Mouse (Mus musculus): ENCODE data around the gene Zfp60. TPM values are rescaled to one million over a fixed set of nuclear protein-coding genes. Genes with fewer than 3 reads are reported as not detected.
A peak's percentile ranks its signal among the peaks of the same experiment; 100 is the strongest.
"Not testable (repeated sequence)": the region's sequence is repeated elsewhere in the genome, so short reads cannot be mapped to it uniquely, and the experiment has no call there.

The Zfp60 gene
- polyA plus RNA-seq, 1 experiment from 2014 or later = 142 TPM

- H3K4me2 ChIP-seq (replicated peaks) = 0 out of 2 replicates have a peak overlapping the region, but pooled peaks have one; percentile 17
- WGBS = 43% methylated on average over 12 of the region's 12 CpGs
- no peak overlapping the region for H3K4me3 ChIP-seq (replicated peaks)
- H3K4me1 ChIP-seq (replicated peaks) = no peaks in the 10 kb centered on the region
- H3K9ac ChIP-seq (replicated peaks) = peak overlapping the region; percentile 51; the same call in 1 of the 2 replicates
- no peaks in the 10 kb centered on the region for H3K9me3 ChIP-seq
- H3K36me3 ChIP-seq = no peaks in the 10 kb centered on the region
- ATAC-seq = peak; percentile 86
- H3K27ac ChIP-seq = peak overlapping the region; percentile 68
- no peaks in the 10 kb centered on the region for H3K27me3 ChIP-seq
Observed at GRCm38 (mm10) chr7:27725566-27726538, 5.3 kb upstream of the Zfp60 start.

- Histone ChIP-seq H3K4me3 (replicated peaks) (no peak overlapping the region), H3K9me3 (no peaks in the 10 kb centered on the region), H3K27me3 (no peaks in the 10 kb centered on the region), H3K36me3 (no peaks in the 10 kb centered on the region), H3K4me2 (replicated peaks) (no peak overlapping the region), H3K9ac (replicated peaks) (no peak overlapping the region), H3K4me1 (replicated peaks) (0 out of 2 replicates have a peak, but pooled peaks cover under 1% of the 10 kb centered on the region), H3K27ac (no peak overlapping the region)
- ATAC-seq = no peak
- WGBS = 51% methylated on average over 2 of the region's 2 CpGs
Observed at GRCm38 (mm10) chr7:27727471-27727870, 3.7 kb upstream of the Zfp60 start.

- WGBS = 2% methylated on average over 12 of the region's 12 CpGs
- H3K4me2 ChIP-seq (replicated peaks) = peak overlapping the region; percentile 56
- H3K36me3 ChIP-seq = no peaks in the 10 kb centered on the region
- peak overlapping the region; percentile 93 for H3K9ac ChIP-seq (replicated peaks)
- peak overlapping the region; percentile 99 for H3K27ac ChIP-seq
- H3K4me1 ChIP-seq (replicated peaks) = peaks cover 36% of the 10 kb centered on the region
- no peaks in the 10 kb centered on the region for H3K27me3 ChIP-seq
- H3K9me3 ChIP-seq = no peaks in the 10 kb centered on the region
- H3K4me3 ChIP-seq (replicated peaks) = peak overlapping the region; percentile 78
- ATAC-seq = no peak
Observed at GRCm38 (mm10) chr7:27731946-27732345, 757 bp downstream of the Zfp60 start.

GRCm38 (mm10) chr7:27732508-27732907 lies 1.3 kb downstream of the Zfp60 start:
- peak overlapping the region; percentile 99 for H3K27ac ChIP-seq
- ATAC-seq = no peak
- no peaks in the 10 kb centered on the region for H3K9me3 ChIP-seq
- H3K9ac ChIP-seq (replicated peaks) = peak overlapping the region; percentile 93
- H3K4me2 ChIP-seq (replicated peaks) = peak overlapping the region; percentile 56
- WGBS = 53% methylated on average over 6 of the region's 6 CpGs
- peaks cover 36% of the 10 kb centered on the region for H3K4me1 ChIP-seq (replicated peaks)
- H3K27me3 ChIP-seq = no peaks in the 10 kb centered on the region
- H3K4me3 ChIP-seq (replicated peaks) = peak overlapping the region; percentile 78
- 0 out of 2 replicates have a peak, but pooled peaks cover under 1% of the 10 kb centered on the region for H3K36me3 ChIP-seq

GRCm38 (mm10) chr7:27735457-27735856 lies 4.3 kb downstream of the Zfp60 start:
- Histone ChIP-seq H3K9me3 (no peaks in the 10 kb centered on the region), H3K4me2 (replicated peaks) (peak overlapping the region; percentile 56), H3K36me3 (peaks cover 27% of the 10 kb centered on the region), H3K9ac (replicated peaks) (peak overlapping the region; percentile 58), H3K27ac (peak overlapping the region; percentile 99), H3K27me3 (no peaks in the 10 kb centered on the region), H3K4me3 (replicated peaks) (peak overlapping the region; percentile 8), H3K4me1 (replicated peaks) (peaks cover 36% of the 10 kb centered on the region)
- no peak for ATAC-seq
- 8% methylated on average over 5 of the region's 5 CpGs for WGBS

- Histone ChIP-seq H3K4me3 (replicated peaks) (no peak overlapping the region), H3K4me2 (replicated peaks) (no peak overlapping the region), H3K9me3 (0 out of 2 replicates have a peak, but pooled peaks cover 3% of the 10 kb centered on the region), H3K4me1 (replicated peaks) (peaks cover 18% of the 10 kb centered on the region), H3K9ac (replicated peaks) (0 out of 2 replicates have a peak overlapping the region, but pooled peaks have one; percentile 16), H3K27me3 (no peaks in the 10 kb centered on the region), H3K36me3 (peaks cover 17% of the 10 kb centered on the region), H3K27ac (peak overlapping the region; percentile 70)
- peak; percentile 76 for ATAC-seq
- WGBS = 4% methylated on average over 5 of the region's 5 CpGs
Observed at GRCm38 (mm10) chr7:27756351-27757047, 25.3 kb downstream of the Zfp60 start.

GRCm38 (mm10) chr7:27757048-27757375 lies 25.8 kb downstream of the Zfp60 start:
- peaks cover 12% of the 10 kb centered on the region for H3K36me3 ChIP-seq
- peaks cover 18% of the 10 kb centered on the region for H3K4me1 ChIP-seq (replicated peaks)
- no peak overlapping the region for H3K4me2 ChIP-seq (replicated peaks)
- WGBS = 12% methylated on average over 3 of the region's 3 CpGs
- H3K9me3 ChIP-seq = 0 out of 2 replicates have a peak, but pooled peaks cover 3% of the 10 kb centered on the region
- ATAC-seq = peak; percentile 70
- H3K27me3 ChIP-seq = no peaks in the 10 kb centered on the region
- no peak overlapping the region for H3K9ac ChIP-seq (replicated peaks)
- no peak overlapping the region for H3K4me3 ChIP-seq (replicated peaks)
- H3K27ac ChIP-seq = peak overlapping the region; percentile 70

GRCm38 (mm10) chr7:27765176-27765886 lies 34.1 kb downstream of the Zfp60 start:
- Histone ChIP-seq H3K9me3 (no peaks in the 10 kb centered on the region), H3K27me3 (no peaks in the 10 kb centered on the region), H3K9ac (replicated peaks) (0 out of 2 replicates have a peak overlapping the region, but pooled peaks have one; percentile 19), H3K4me2 (replicated peaks) (peak overlapping the region; percentile 51), H3K4me1 (replicated peaks) (0 out of 2 replicates have a peak, but pooled peaks cover 3% of the 10 kb centered on the region), H3K36me3 (no peaks in the 10 kb centered on the region), H3K4me3 (replicated peaks) (peak overlapping the region; percentile 28), H3K27ac (no peak overlapping the region)
- WGBS = 14% methylated on average over 17 of the region's 17 CpGs
- no peak for ATAC-seq

GRCm38 (mm10) chr7:27789306-27789705 lies 58.1 kb downstream of the Zfp60 start:
- Histone ChIP-seq H3K27ac (no peak overlapping the region), H3K36me3 (no peaks in the 10 kb centered on the region), H3K4me3 (replicated peaks) (no peak overlapping the region), H3K4me2 (replicated peaks) (no peak overlapping the region), H3K9ac (replicated peaks) (no peak overlapping the region), H3K9me3 (peaks cover 11% of the 10 kb centered on the region; the same call in 1 of the 2 replicates), H3K27me3 (no peaks in the 10 kb centered on the region), H3K4me1 (replicated peaks) (no peaks in the 10 kb centered on the region)
- 87% methylated on average over 5 of the region's 5 CpGs for WGBS
- ATAC-seq = no peak

- not testable (repeated sequence) for H3K36me3 ChIP-seq; H3K4me2 ChIP-seq (replicated peaks); H3K9ac ChIP-seq (replicated peaks); H3K27ac ChIP-seq; H3K4me3 ChIP-seq (replicated peaks); ATAC-seq; H3K9me3 ChIP-seq; H3K27me3 ChIP-seq
- H3K4me1 ChIP-seq (replicated peaks) = peaks cover 12% of the 10 kb centered on the region
- 72% methylated on average over 3 of the region's 3 CpGs for WGBS
Observed at GRCm38 (mm10) chr7:27793865-27794264, 62.7 kb downstream of the Zfp60 start.

- no peaks in the 10 kb centered on the region for H3K27me3 ChIP-seq
- no peak for ATAC-seq
Observed at GRCm38 (mm10) chr7:27794566-27794965, 63.4 kb downstream of the Zfp60 start.

More at GRCm38 (mm10) chr7:27794566-27794965, 63.4 kb downstream of the Zfp60 start:
- H3K4me1 ChIP-seq (replicated peaks) = peaks cover 17% of the 10 kb centered on the region
- H3K4me2 ChIP-seq (replicated peaks) = no peak overlapping the region
- H3K4me3 ChIP-seq (replicated peaks) = no peak overlapping the region
- no peaks in the 10 kb centered on the region for H3K36me3 ChIP-seq
- H3K9ac ChIP-seq (replicated peaks) = no peak overlapping the region
- no peaks in the 10 kb centered on the region for H3K9me3 ChIP-seq
- H3K27ac ChIP-seq = no peak overlapping the region

Measured in midbrain, embryonic 13.5 days (tissue).